Mouse (Mus musculus) liver, adult 2 months (tissue): ENCODE data around the gene Rnft2. TPM values are rescaled to one million over a fixed set of nuclear protein-coding genes. Genes with fewer than 3 reads are reported as not detected.

Experiments
- DNase-seq: peaks from one replicate; pipeline ENCODE4 v3.0.0-alpha.2; 2011; ENCODE audit warnings: low read depth, low spot score; ENCODE audit errors: extremely low read depth
- H3K27ac ChIP-seq: fragments of 200-500 bp; replicated peaks from 2 replicates; pipeline ENCODE4 v1.5.1; 2012; ENCODE audit warnings: low read depth, mild to moderate bottlenecking, control low read depth, inconsistent platforms, low read length; ENCODE audit not compliant: insufficient read depth
- H3K27me3 ChIP-seq: fragments of 200-500 bp; 2 replicates; pipeline ENCODE4 v1.6.1; 2012; ENCODE audit warnings: mild to moderate bottlenecking, moderate library complexity, low read length, inconsistent platforms; ENCODE audit not compliant: control insufficient read depth, insufficient read depth
- H3K36me3 ChIP-seq: fragments of 200-500 bp; 2 replicates; pipeline ENCODE4 v1.6.1; 2012; ENCODE audit warnings: low read length, inconsistent platforms; ENCODE audit not compliant: control insufficient read depth, insufficient read depth
- H3K4me1 ChIP-seq: fragments of 200-500 bp; 2 replicates; pipeline ENCODE4 v1.6.1; 2011; ENCODE audit warnings: low read length; ENCODE audit not compliant: control insufficient read depth, insufficient read depth
- H3K4me3 ChIP-seq: fragments of 200-500 bp; 2 replicates; pipeline ENCODE4 v1.5.1; 2011; ENCODE audit warnings: low read depth, mild to moderate bottlenecking, control low read depth, low read length, moderate library complexity; ENCODE audit not compliant: insufficient read depth
- H3K79me2 ChIP-seq: fragments of 200-500 bp; 2 replicates; pipeline ENCODE4 v1.6.1; 2012; ENCODE audit warnings: inconsistent platforms, mild to moderate bottlenecking, low read length, moderate library complexity; ENCODE audit not compliant: control insufficient read depth, insufficient read depth
- H3K9ac ChIP-seq: fragments of 200-500 bp; 2 replicates; pipeline ENCODE4 v1.6.1; 2012; ENCODE audit warnings: low read depth, mild to moderate bottlenecking, control low read depth, inconsistent platforms, low read length
- CTCF ChIP-seq: fragments of 200-500 bp; IDR thresholded peaks from 2 replicates; pipeline ENCODE4 v1.5.1; 2011; ENCODE audit warnings: low read depth, low read length, control low read depth
- POLR2A ChIP-seq: fragments of 200-500 bp; IDR thresholded peaks from 2 replicates; pipeline ENCODE4 v1.6.1; 2011; ENCODE audit warnings: low read length, control low read depth; ENCODE audit not compliant: insufficient read depth; ENCODE audit errors: extremely low read depth
- WGBS: fragments of 180-500 bp; shearing (Covaris S2); methylation state at CpG from one replicate; pipeline ENCODE4 v1.1.7; 2018; 5-methylcytosine and 5-hydroxymethylcytosine counted together
- polyA plus RNA-seq: library from polyadenylated mRNA; depleted of rRNA; stranded (reverse); fragments of >200 nt; gene quantifications from 2 replicates; pipeline ENCODE4 v1.2.3, GENCODE M21; 2012
- total RNA-seq: library from RNA; depleted of rRNA; stranded (reverse); fragments of >200 nt; gene quantifications from 2 replicates; pipeline ENCODE4 v1.2.3, GENCODE M21; 2014

Rnft2 gene
- total and polyA plus RNA-seq, 2 experiments, result 0.26 to 1.2 TPM

- no peak overlapping the region for H3K27ac ChIP-seq
- WGBS, result 77% methylated on average over 8 of the region's 8 CpGs
- no peaks in the 10 kb centered on the region for H3K79me2 ChIP-seq
- no peak for DNase-seq
- no peak for TF ChIP-seq CTCF
- TF ChIP-seq POLR2A, result no peak
- no peak overlapping the region for H3K4me3 ChIP-seq
- H3K36me3 ChIP-seq, result no peaks in the 10 kb centered on the region
- H3K4me1 ChIP-seq, result no peaks in the 10 kb centered on the region
- H3K9ac ChIP-seq, result no peak overlapping the region
- 0 out of 2 replicates have a peak, but pooled peaks cover 1% of the 10 kb centered on the region for H3K27me3 ChIP-seq
Observed at GRCm38 (mm10) chr5:118276711-118277110, 31.8 kb upstream of the Rnft2 start.

- no peaks in the 10 kb centered on the region for H3K79me2 ChIP-seq
- no peak for TF ChIP-seq POLR2A
- TF ChIP-seq CTCF, result no peak
- H3K27ac ChIP-seq, result no peak overlapping the region
Observed at GRCm38 (mm10) chr5:118276281-118276680, 31.4 kb upstream of the Rnft2 start.

GRCm38 (mm10) chr5:118274546-118274945 is 29.6 kb upstream of the Rnft2 start:
- Histone ChIP-seq H3K79me2 (no peaks in the 10 kb centered on the region), H3K27ac (no peak overlapping the region), H3K4me1 (no peaks in the 10 kb centered on the region), H3K36me3 (no peaks in the 10 kb centered on the region), H3K27me3 (no peaks in the 10 kb centered on the region), H3K4me3 (no peak overlapping the region), H3K9ac (no peak overlapping the region)
- WGBS, result 37% methylated on average over 9 of the region's 9 CpGs
- TF ChIP-seq CTCF (no peak), POLR2A (no peak)
- no peak for DNase-seq

More at GRCm38 (mm10) chr5:118276281-118276680, 31.4 kb upstream of the Rnft2 start:
- Histone ChIP-seq H3K27me3 (no peaks in the 10 kb centered on the region), H3K4me3 (no peak overlapping the region), H3K9ac (no peak overlapping the region), H3K4me1 (no peaks in the 10 kb centered on the region), H3K36me3 (no peaks in the 10 kb centered on the region)
- DNase-seq, result no peak
- WGBS, result 76% methylated on average over 7 of the region's 7 CpGs

- H3K4me3 ChIP-seq, result no peak overlapping the region
- no peaks in the 10 kb centered on the region for H3K27me3 ChIP-seq
- H3K79me2 ChIP-seq, result no peaks in the 10 kb centered on the region
- no peak overlapping the region for H3K27ac ChIP-seq
- TF ChIP-seq CTCF (no peak), POLR2A (no peak)
- no peak overlapping the region for H3K9ac ChIP-seq
- WGBS, result 75% methylated on average over 7 of the region's 7 CpGs
- no peaks in the 10 kb centered on the region for H3K36me3 ChIP-seq
- no peaks in the 10 kb centered on the region for H3K4me1 ChIP-seq
- no peak for DNase-seq
Observed at GRCm38 (mm10) chr5:118273446-118273845, 28.5 kb upstream of the Rnft2 start.

GRCm38 (mm10) chr5:118271449-118272110 is 26.7 kb upstream of the Rnft2 start:
- WGBS, result 79% methylated on average over 10 of the region's 10 CpGs
- TF ChIP-seq POLR2A (no peak), CTCF (no peak)
- Histone ChIP-seq H3K9ac (no peak overlapping the region), H3K27me3 (no peaks in the 10 kb centered on the region), H3K36me3 (no peaks in the 10 kb centered on the region), H3K27ac (no peak overlapping the region), H3K79me2 (no peaks in the 10 kb centered on the region), H3K4me1 (no peaks in the 10 kb centered on the region), H3K4me3 (no peak overlapping the region)
- DNase-seq, result no peak

GRCm38 (mm10) chr5:118268987-118269386 is 24.1 kb upstream of the Rnft2 start:
- DNase-seq, result peak; percentile 37
- H3K79me2 ChIP-seq, result no peaks in the 10 kb centered on the region
- under 1% methylated on average over 13 of the region's 13 CpGs for WGBS
- H3K27ac ChIP-seq, result no peak overlapping the region
- H3K4me3 ChIP-seq, result no peak overlapping the region
- no peak overlapping the region for H3K9ac ChIP-seq
- H3K4me1 ChIP-seq, result no peaks in the 10 kb centered on the region
- H3K27me3 ChIP-seq, result no peaks in the 10 kb centered on the region
- TF ChIP-seq CTCF, result peak; percentile 96
- no peak for TF ChIP-seq POLR2A
- no peaks in the 10 kb centered on the region for H3K36me3 ChIP-seq
